ENCODE assay signal across 23 mouse cellular contexts in genomic region chr12:72364543-72364942, GRCm38 (mm10). TPM values are rescaled to one million over a fixed set of nuclear protein-coding genes. Genes with fewer than 3 reads are reported as not detected.
DNase-seq lines count a peak whose midpoint lies in the region; ATAC-seq and TF ChIP-seq lines count a peak whose summit lies in the region.
"Had no signal": no experiment of that assay in that cellular context is flagged by ENCODE, and none has a peak within 500 bp of the region (broad histone marks: within the 10 kb centered on the region; RNA-seq: fewer than 3 reads in every experiment).

No protein-coding gene starts in this region.

- dilution Hi-C loops in CH12.LX (cut with MboI; ENCODE audit: extremely low pct_ligation_motif_present, extremely low pct_unique_long_range_greater_than_20kb, low sequenced_read_pairs): no loop called here

- TF ChIP-seq EP300 in CH12.LX (IDR thresholded peaks at IDR 0.05; ENCODE audit: low read length): peak; percentile 78

- TF ChIP-seq RAD21 in CH12.LX (IDR thresholded peaks at IDR 0.05; ENCODE audit: low read depth, low read length): no peak

- no peak overlapping the region for H3K4me2 ChIP-seq in forebrain, embryonic 15.5 days (replicated peaks)
- H3K4me2 ChIP-seq in forebrain, embryonic 11.5 days (ENCODE audit: low read depth, low read length, severe bottlenecking): no peak overlapping the region
- no peak overlapping the region for H3K4me2 ChIP-seq in CH12.LX (ENCODE audit: insufficient read depth, low read depth, poor library complexity, severe bottlenecking)
- no peak overlapping the region for H3K4me2 ChIP-seq in hindbrain, embryonic 14.5 days (replicated peaks)
- no peak overlapping the region for H3K4me2 ChIP-seq in midbrain, embryonic 14.5 days (ENCODE audit: low read length)
- H3K4me2 ChIP-seq: embryonic facial prominence, embryonic 15.5 days; limb, embryonic 12.5 days; liver, embryonic 13.5 days had no signal

- TF ChIP-seq CTCF in CH12.LX (conservative IDR thresholded peaks at IDR 0.05 in 1 of 2, IDR thresholded peaks at IDR 0.05 in 1 of 2; ENCODE audit: low read depth in 2 of 2, low read length in 2 of 2): no peak

- peaks cover 22% of the 10 kb centered on the region for H3K4me1 ChIP-seq in forebrain, embryonic 15.5 days
- peaks cover 4% of the 10 kb centered on the region for H3K4me1 ChIP-seq in forebrain, embryonic 11.5 days (replicated peaks; ENCODE audit: control insufficient read depth, insufficient read depth, low read length)
- H3K4me1 ChIP-seq in CH12.LX (ENCODE audit: control insufficient read depth in 1 of 2, insufficient read depth in 2 of 2): peaks cover 26 to 51% of the 10 kb centered on the region in 2 experiments
- H3K4me1 ChIP-seq in hindbrain, embryonic 14.5 days (replicated peaks; ENCODE audit: control insufficient read depth, insufficient read depth, low read length): peaks cover 54% of the 10 kb centered on the region
- peaks cover 19% of the 10 kb centered on the region for H3K4me1 ChIP-seq in midbrain, embryonic 14.5 days (ENCODE audit: control insufficient read depth, insufficient read depth, low read length)
- H3K4me1 ChIP-seq: embryonic facial prominence, embryonic 15.5 days; limb, embryonic 12.5 days; liver, embryonic 13.5 days had no signal

- 86% methylated on average over 5 of the region's 5 CpGs for WGBS in forebrain, embryonic 15.5 days
- WGBS in forebrain, embryonic 11.5 days: 85% methylated on average over 5 of the region's 5 CpGs
- WGBS in hindbrain, embryonic 14.5 days: 73% methylated on average over 5 of the region's 5 CpGs
- 85% methylated on average over 5 of the region's 5 CpGs for WGBS in midbrain, embryonic 14.5 days

- no peaks in the 10 kb centered on the region for H3K79me2 ChIP-seq in CH12.LX (replicated peaks; ENCODE audit: control insufficient read depth, extremely low read depth, insufficient read depth, poor library complexity, severe bottlenecking)

- DNase-seq in forebrain, embryonic 11.5 days (ENCODE audit: low spot score): no peak
- DNase-seq in CH12.LX (ENCODE audit: extremely low read depth): peak; percentile 29
- no peak for DNase-seq in hindbrain, embryonic 14.5 days (ENCODE audit: low spot score)
- no peak for DNase-seq in midbrain, embryonic 14.5 days
- DNase-seq in kidney, adult 18-20 months: no peak
- DNase-seq in lung, postnatal 4 days: no peak
- DNase-seq in kidney, postnatal 4 days: no peak
- DNase-seq: adrenal gland, postnatal 36 days; cerebellum, adult 11-12 months; cerebellum, postnatal 25 days; embryo, embryonic 11 days; gastrocnemius, postnatal 36 days; kidney, adult 11 months; liver, embryonic 13.5 days; retina, postnatal 1 day had no signal

- no peak for ATAC-seq in forebrain, embryonic 15.5 days (replicated peaks)
- no peak for ATAC-seq in forebrain, embryonic 11.5 days (replicated peaks; ENCODE audit: low FRiP score)
- ATAC-seq in hindbrain, embryonic 14.5 days (ENCODE audit: low FRiP score): no peak
- ATAC-seq in midbrain, embryonic 14.5 days (ENCODE audit: low FRiP score, low TSS enrichment): no peak
- ATAC-seq: lung, postnatal 0 days had no signal

- no peaks in the 10 kb centered on the region for H3K27me3 ChIP-seq in forebrain, embryonic 15.5 days
- H3K27me3 ChIP-seq in forebrain, embryonic 11.5 days (ENCODE audit: control insufficient read depth, insufficient read depth, low read length): no peaks in the 10 kb centered on the region
- no peaks in the 10 kb centered on the region for H3K27me3 ChIP-seq in CH12.LX (replicated peaks)
- no peaks in the 10 kb centered on the region for H3K27me3 ChIP-seq in hindbrain, embryonic 14.5 days (ENCODE audit: control insufficient read depth, insufficient read depth, low read length)
- no peaks in the 10 kb centered on the region for H3K27me3 ChIP-seq in midbrain, embryonic 14.5 days (ENCODE audit: control insufficient read depth, insufficient read depth, low read length)
- H3K27me3 ChIP-seq: embryonic facial prominence, embryonic 15.5 days; limb, embryonic 12.5 days; liver, embryonic 13.5 days; megakaryocyte, embryonic 14.5 days had no signal

- in situ Hi-C loops in CH12.LX (cut with MboI; ENCODE audit: low pct_ligation_motif_present, low pct_unique_long_range_greater_than_20kb, low sequenced_read_pairs): no loop called here

- H3K36me3 ChIP-seq in forebrain, embryonic 15.5 days: no peaks in the 10 kb centered on the region
- H3K36me3 ChIP-seq in forebrain, embryonic 11.5 days (ENCODE audit: control insufficient read depth, insufficient read depth, low read length): no peaks in the 10 kb centered on the region
- no peaks in the 10 kb centered on the region for H3K36me3 ChIP-seq in CH12.LX (replicated peaks in 1 of 2; ENCODE audit: control insufficient read depth in 1 of 2, insufficient read depth in 1 of 2, low read length in 1 of 2)
- no peaks in the 10 kb centered on the region for H3K36me3 ChIP-seq in hindbrain, embryonic 14.5 days (replicated peaks; ENCODE audit: control insufficient read depth, insufficient read depth)
- H3K36me3 ChIP-seq in midbrain, embryonic 14.5 days (ENCODE audit: control insufficient read depth, insufficient read depth, low read length): no peaks in the 10 kb centered on the region
- H3K36me3 ChIP-seq: embryonic facial prominence, embryonic 15.5 days; limb, embryonic 12.5 days; liver, embryonic 13.5 days had no signal

- no peak overlapping the region for H3K9ac ChIP-seq in forebrain, embryonic 15.5 days (replicated peaks)
- H3K9ac ChIP-seq in forebrain, embryonic 11.5 days (ENCODE audit: low read length): no peak overlapping the region
- H3K9ac ChIP-seq in CH12.LX (ENCODE audit: insufficient read depth, low read depth): no peak overlapping the region
- H3K9ac ChIP-seq in hindbrain, embryonic 14.5 days: no peak overlapping the region
- H3K9ac ChIP-seq in midbrain, embryonic 14.5 days (replicated peaks; ENCODE audit: low read length): no peak overlapping the region
- H3K9ac ChIP-seq: embryonic facial prominence, embryonic 15.5 days; limb, embryonic 12.5 days; liver, embryonic 13.5 days had no signal

- no peaks in the 10 kb centered on the region for H3K9me3 ChIP-seq in forebrain, embryonic 15.5 days
- no peaks in the 10 kb centered on the region for H3K9me3 ChIP-seq in forebrain, embryonic 11.5 days (ENCODE audit: control insufficient read depth, low read length)
- H3K9me3 ChIP-seq in CH12.LX (replicated peaks; ENCODE audit: low read length): no peaks in the 10 kb centered on the region
- H3K9me3 ChIP-seq in hindbrain, embryonic 14.5 days (ENCODE audit: control insufficient read depth, low read length): no peaks in the 10 kb centered on the region
- no peaks in the 10 kb centered on the region for H3K9me3 ChIP-seq in midbrain, embryonic 14.5 days (ENCODE audit: control insufficient read depth, low read length)
- H3K9me3 ChIP-seq: embryonic facial prominence, embryonic 15.5 days; limb, embryonic 12.5 days; liver, embryonic 13.5 days; megakaryocyte, embryonic 14.5 days had no signal

- TF ChIP-seq POLR2A in CH12.LX (IDR thresholded peaks at IDR 0.05; ENCODE audit: low read depth, low read length): no peak

- peak overlapping the region; percentile 51 for H3K27ac ChIP-seq in forebrain, embryonic 15.5 days (replicated peaks)
- H3K27ac ChIP-seq in forebrain, embryonic 11.5 days (ENCODE audit: low read depth, low read length): no peak overlapping the region
- H3K27ac ChIP-seq in CH12.LX (ENCODE audit: insufficient read depth, low read depth): no peak overlapping the region
- peak overlapping the region; percentile 80 for H3K27ac ChIP-seq in hindbrain, embryonic 14.5 days
- peak overlapping the region; percentile 74; the same call in 1 of the 2 replicates for H3K27ac ChIP-seq in midbrain, embryonic 14.5 days (replicated peaks; ENCODE audit: low read depth, low read length)
- H3K27ac ChIP-seq: embryonic facial prominence, embryonic 15.5 days; kidney, postnatal 0 days; limb, embryonic 12.5 days; liver, embryonic 13.5 days had no signal

- no peak overlapping the region for H3K4me3 ChIP-seq in forebrain, embryonic 15.5 days
- H3K4me3 ChIP-seq in forebrain, embryonic 11.5 days (ENCODE audit: low read depth, low read length): no peak overlapping the region
- H3K4me3 ChIP-seq in CH12.LX (replicated peaks in 1 of 3; ENCODE audit: low read depth in 2 of 3, low read length in 2 of 3, poor library complexity in 1 of 3): no peak overlapping the region
- no peak overlapping the region for H3K4me3 ChIP-seq in hindbrain, embryonic 14.5 days (replicated peaks; ENCODE audit: low read length)
- no peak overlapping the region for H3K4me3 ChIP-seq in midbrain, embryonic 14.5 days (replicated peaks; ENCODE audit: low read depth, low read length)
- H3K4me3 ChIP-seq: embryonic facial prominence, embryonic 15.5 days; limb, embryonic 12.5 days; liver, embryonic 13.5 days; megakaryocyte, embryonic 14.5 days; myocyte had no signal

TF ChIP-seq in CH12.LX, 34 proteins besides CTCF, POLR2A, EP300 and RAD21 (continues in another document):
- TF ChIP-seq IRF4 (IDR thresholded peaks at IDR 0.05; ENCODE audit: low read depth, low read length) (peak; percentile 64), JUND (conservative IDR thresholded peaks at IDR 0.05; ENCODE audit: low read depth, low read length) (no peak), BHLHE40 (IDR thresholded peaks at IDR 0.05; ENCODE audit: low read depth, low read length) (peak; percentile 31; the same call in 1 of the 2 replicates), TCF12 (IDR thresholded peaks at IDR 0.05; ENCODE audit: low read depth, low read length) (0 out of 2 replicates have a peak, but pooled peaks have one; percentile 44), RCOR1 (conservative IDR thresholded peaks at IDR 0.05; ENCODE audit: low read depth, low read length) (0 out of 2 replicates have a peak, but pooled peaks have one; percentile 61), TBP (conservative IDR thresholded peaks at IDR 0.05; ENCODE audit: low read depth, low read length) (no peak), MEF2A (IDR thresholded peaks at IDR 0.05; ENCODE audit: borderline replicate concordance, low read depth, low read length) (peak; percentile 19; the same call in 1 of the 2 replicates), NELFE (IDR thresholded peaks at IDR 0.05; ENCODE audit: low read depth, low read length) (no peak), ELF1 (IDR thresholded peaks at IDR 0.05; ENCODE audit: low read depth, low read length) (0 out of 2 replicates have a peak, but pooled peaks have one; percentile 28), MYC (IDR thresholded peaks at IDR 0.05; ENCODE audit: low read depth, low read length) (0 out of 2 replicates have a peak, but pooled peaks have one; percentile 36), CHD2 (IDR thresholded peaks at IDR 0.05; ENCODE audit: low read length) (peak; percentile 31; the same call in 1 of the 2 replicates)

RNA-seq across cellular contexts. Expression of gene Rtn1, which starts 44.3 kb away (rescaled TPM):
- polyA plus RNA-seq in forebrain, embryonic 15.5 days (2015; fragmentation: Nextera tagmentation; extraction: Ambion mirVana): 2,106 and 2,212 TPM in 2 replicates
- polyA plus RNA-seq in forebrain, embryonic 11.5 days (2014; fragmentation: Nextera tagmentation; extraction: Ambion mirVana): 235 and 273 TPM in 2 replicates
- 0.04 and 0.08 TPM in 2 replicates for total RNA-seq in CH12.LX (2012; rRNA removed)
- total RNA-seq in CH12.LX (2014; rRNA removed): not detected in 2 replicates
- polyA plus RNA-seq in CH12.LX (2012; ENCODE audit: insufficient read length, low read depth): 0.17 TPM in 1 of 2 replicates, not detected in the other
- 2,853 and 2,859 TPM in 2 replicates for polyA plus RNA-seq in hindbrain, embryonic 14.5 days (2014; fragmentation: Nextera tagmentation; extraction: Ambion mirVana)
- 2,477 and 2,923 TPM in 2 replicates for polyA plus RNA-seq in midbrain, embryonic 14.5 days (2014; fragmentation: Nextera tagmentation; extraction: Ambion mirVana)
- total RNA-seq: hematopoietic stem cell, adult 5-6 weeks had no signal
- polyA plus RNA-seq: myocyte had no signal

Comparison
In these comparisons a context has a peak if more than half of its experiments do, and no peak if none do; other contexts are left out.
1. H3K27ac ChIP-seq: peak in forebrain, embryonic 15.5 days (single experiment), hindbrain, embryonic 14.5 days (single experiment) and midbrain, embryonic 14.5 days (single experiment); none in forebrain, embryonic 11.5 days (single experiment) and CH12.LX (single experiment).
2. RNA of gene Rtn1, which starts 44.3 kb away (polyA plus RNA-seq): 2,853 to 2,859 TPM in hindbrain, embryonic 14.5 days, 2,477 to 2,923 TPM in midbrain, embryonic 14.5 days, 2,106 to 2,212 TPM in forebrain, embryonic 15.5 days and 235 to 273 TPM in forebrain, embryonic 11.5 days; 0.17 TPM in CH12.LX; every median in the first group is over 100 times any median in the second.